Mouse (Mus musculus) hindbrain, embryonic 10.5 days (tissue): ENCODE data around the gene Ccnl2. TPM values are rescaled to one million over a fixed set of nuclear protein-coding genes. Genes with fewer than 3 reads are reported as not detected.

Experiments
- DNase-seq: peaks from one replicate; pipeline ENCODE4 v3.0.0-alpha.2; 2017; ENCODE audit warnings: low spot score
- H3K27ac ChIP-seq: fragments of 300-500 bp; sonication (generic); 2 replicates; pipeline ENCODE4 v1.5.1; 2016; ENCODE audit warnings: mild to moderate bottlenecking, moderate library complexity
- H3K27me3 ChIP-seq: fragments of 300-500 bp; sonication (generic); 2 replicates; pipeline ENCODE4 v1.6.1; 2016; ENCODE audit warnings: mild to moderate bottlenecking; ENCODE audit not compliant: poor library complexity, insufficient read depth, severe bottlenecking
- H3K36me3 ChIP-seq: fragments of 300-500 bp; sonication (generic); 2 replicates; pipeline ENCODE4 v1.6.1; 2016; ENCODE audit warnings: mild to moderate bottlenecking, moderate library complexity
- H3K4me1 ChIP-seq: fragments of 300-500 bp; sonication (generic); replicated peaks from 2 replicates; pipeline ENCODE4 v1.6.1; 2016; ENCODE audit warnings: mild to moderate bottlenecking
- H3K4me3 ChIP-seq: fragments of 300-500 bp; sonication (generic); 2 replicates; pipeline ENCODE4 v1.5.1; 2016; ENCODE audit warnings: mild to moderate bottlenecking, moderate library complexity
- H3K9me3 ChIP-seq: fragments of 300-500 bp; sonication (generic); 2 replicates; pipeline ENCODE4 v1.6.1; 2016; ENCODE audit warnings: mild to moderate bottlenecking, moderate library complexity
- WGBS: fragments of 180-500 bp; shearing (Covaris S2); methylation state at CpG from one replicate; pipeline ENCODE4 v1.1.7; 2016; 5-methylcytosine and 5-hydroxymethylcytosine counted together
- polyA plus RNA-seq: library from polyadenylated mRNA; unstranded; fragments of >200 nt; fragmentation: Nextera tagmentation; extraction: Ambion mirVana; gene quantifications from 2 replicates; pipeline ENCODE4 v1.2.1, GENCODE M21; 2016

The Ccnl2 gene
- polyA plus RNA-seq, 1 experiment from 2014 or later, result 167 TPM

- Histone ChIP-seq H3K27ac (peak overlapping the region; percentile 91), H3K4me3 (peak overlapping the region; percentile 87), H3K9me3 (no peaks in the 10 kb centered on the region), H3K27me3 (no peaks in the 10 kb centered on the region), H3K36me3 (peaks cover 58% of the 10 kb centered on the region), H3K4me1 (peaks cover 28% of the 10 kb centered on the region)
- WGBS, result 10% methylated on average over 22 of the region's 22 CpGs
- no peak for DNase-seq
These were observed 56.5 kb downstream of the Ccnl2 start for GRCm38 (mm10) chr4:155868614-155869298.

- peaks cover 63% of the 10 kb centered on the region for H3K36me3 ChIP-seq
- H3K4me3 ChIP-seq, result peak within 1 kb of the TSS; percentile 87
- H3K27ac ChIP-seq, result peak within 1 kb of the TSS; percentile 91
- no peaks in the 10 kb centered on the region for H3K27me3 ChIP-seq
- H3K4me1 ChIP-seq, result peaks cover 28% of the 10 kb centered on the region
- WGBS, result under 1% methylated on average over 63 of the region's 63 CpGs
- peak; percentile 97 for DNase-seq
- no peaks in the 10 kb centered on the region for H3K9me3 ChIP-seq
These were observed 57.2 kb downstream of the Ccnl2 start, which contains the start of the genes Cptp and Ints11 for GRCm38 (mm10) chr4:155869317-155870033. Gene Cptp (minus strand): TSS chr4:155869440. Gene Ints11 (plus strand): TSS chr4:155869546.

- H3K9me3 ChIP-seq, result no peaks in the 10 kb centered on the region
- 93% methylated on average over 7 of the region's 7 CpGs for WGBS
- no peak for DNase-seq
- H3K27me3 ChIP-seq, result no peaks in the 10 kb centered on the region
- peaks cover 28% of the 10 kb centered on the region for H3K4me1 ChIP-seq
- no peak overlapping the region for H3K27ac ChIP-seq
- H3K4me3 ChIP-seq, result no peak overlapping the region
- peaks cover 62% of the 10 kb centered on the region for H3K36me3 ChIP-seq
These were observed 59.1 kb downstream of the Ccnl2 start for GRCm38 (mm10) chr4:155871404-155871803.

Other genes starting within 250 kb of the Ccnl2 start
- 12.0 and 13.4 TPM in 2 replicates for gene Slc35e2, start 211.1 kb upstream of the Ccnl2 start, polyA plus RNA-seq
- gene Cdk11b, start 187.6 kb upstream of the Ccnl2 start, polyA plus RNA-seq, result 61.2 and 76.9 TPM in 2 replicates
- gene Gm10563, start 167.1 kb upstream of the Ccnl2 start, polyA plus RNA-seq, result not detected in 2 replicates
- 4.2 and 4.4 TPM in 2 replicates for gene Mmp23, start 159.1 kb upstream of the Ccnl2 start, polyA plus RNA-seq
- gene Mib2, start 143.3 kb upstream of the Ccnl2 start, polyA plus RNA-seq, result 19.5 and 21.8 TPM in 2 replicates
- gene Fndc10, start 118.1 kb upstream of the Ccnl2 start, polyA plus RNA-seq, result 0.72 and 1.8 TPM in 2 replicates
- 162 and 175 TPM in 2 replicates for gene Ssu72, start 107.7 kb upstream of the Ccnl2 start, polyA plus RNA-seq
- 0.85 and 1.6 TPM in 2 replicates for gene Tmem240, start 77.7 kb upstream of the Ccnl2 start, polyA plus RNA-seq
- gene Atad3a, start 51.4 kb upstream of the Ccnl2 start, polyA plus RNA-seq, result 110 and 124 TPM in 2 replicates
- 13.4 and 14.0 TPM in 2 replicates for gene Vwa1, start 37.8 kb upstream of the Ccnl2 start, polyA plus RNA-seq
- gene Tmem88b, start 26.6 kb upstream of the Ccnl2 start, polyA plus RNA-seq, result 0.31 and 0.67 TPM in 2 replicates
- gene Ankrd65, start 22.1 kb upstream of the Ccnl2 start, polyA plus RNA-seq, result 0.18 TPM in 1 of 2 replicates, not detected in the other
- 252 and 253 TPM in 2 replicates for gene Mrpl20, start 9.6 kb upstream of the Ccnl2 start, polyA plus RNA-seq
- gene Aurkaip1, start 18.8 kb downstream of the Ccnl2 start, polyA plus RNA-seq, result 171 and 186 TPM in 2 replicates
- 56.1 and 56.7 TPM in 2 replicates for gene Mxra8, start 27.2 kb downstream of the Ccnl2 start, polyA plus RNA-seq
- gene Dvl1, start 34.9 kb downstream of the Ccnl2 start, polyA plus RNA-seq, result 4.3 and 5.1 TPM in 2 replicates
- gene Tas1r3, start 50.9 kb downstream of the Ccnl2 start, polyA plus RNA-seq, result 0.37 and 0.41 TPM in 2 replicates
- gene Cptp, start 57.0 kb downstream of the Ccnl2 start, polyA plus RNA-seq, result 22.0 and 24.8 TPM in 2 replicates
- gene Ints11, start 57.1 kb downstream of the Ccnl2 start, polyA plus RNA-seq, result 103 and 104 TPM in 2 replicates
- 49.4 and 52.8 TPM in 2 replicates for gene Pusl1, start 79.3 kb downstream of the Ccnl2 start, polyA plus RNA-seq
- 32.2 and 41.4 TPM in 2 replicates for gene Acap3, start 79.3 kb downstream of the Ccnl2 start, polyA plus RNA-seq
- 146 and 157 TPM in 2 replicates for gene Ube2j2, start 131.3 kb downstream of the Ccnl2 start, polyA plus RNA-seq
- gene C1qtnf12, start 149.8 kb downstream of the Ccnl2 start, polyA plus RNA-seq, result 24.4 and 25.2 TPM in 2 replicates
- 13.8 and 17.2 TPM in 2 replicates for gene B3galt6, start 180.2 kb downstream of the Ccnl2 start, polyA plus RNA-seq
- gene Sdf4, start 180.4 kb downstream of the Ccnl2 start, polyA plus RNA-seq, result 131 and 135 TPM in 2 replicates
- gene Tnfrsf4, start 201.4 kb downstream of the Ccnl2 start, polyA plus RNA-seq, result 0.30 and 1.3 TPM in 2 replicates
- gene Tnfrsf18, start 213.7 kb downstream of the Ccnl2 start, polyA plus RNA-seq, result 1.3 and 1.4 TPM in 2 replicates
- 0.27 and 0.30 TPM in 2 replicates for gene Ttll10, start 246.9 kb downstream of the Ccnl2 start, polyA plus RNA-seq